ENCODE assay signal across 17 mouse cellular contexts in genomic region chr10:121469625-121470024, GRCm38 (mm10). TPM values are rescaled to one million over a fixed set of nuclear protein-coding genes. Genes with fewer than 3 reads are reported as not detected.
A peak's percentile ranks its signal among the peaks of the same experiment; 100 is the strongest.
DNase-seq lines count a peak whose midpoint lies in the region; ATAC-seq lines count a peak whose summit lies in the region.
"Had no signal": no experiment of that assay in that cellular context is flagged by ENCODE, and none has a peak within 500 bp of the region (broad histone marks: within the 10 kb centered on the region; RNA-seq: fewer than 3 reads in every experiment).

No protein-coding gene starts in this region.

- H3K4me2 ChIP-seq in intestine, embryonic 14.5 days (ENCODE audit: low read length): peak overlapping the region; percentile 8; the same call in 1 of the 2 replicates
- no peak overlapping the region for H3K4me2 ChIP-seq in intestine, embryonic 15.5 days (replicated peaks)
- peak overlapping the region; percentile 35 for H3K4me2 ChIP-seq in liver, embryonic 11.5 days
- H3K4me2 ChIP-seq in hindbrain, embryonic 13.5 days: no peak overlapping the region
- H3K4me2 ChIP-seq: forebrain, embryonic 12.5 days; hindbrain, embryonic 14.5 days; midbrain, embryonic 11.5 days; neural tube, embryonic 15.5 days had no signal

- WGBS in intestine, embryonic 14.5 days: 55% methylated on average over 3 of the region's 3 CpGs
- 47% methylated on average over 3 of the region's 3 CpGs for WGBS in intestine, embryonic 15.5 days
- WGBS in embryonic facial prominence, embryonic 10.5 days: 65% methylated on average over 3 of the region's 3 CpGs
- WGBS in liver, embryonic 11.5 days: 31% methylated on average over 3 of the region's 3 CpGs
- WGBS in hindbrain, embryonic 13.5 days: 77% methylated on average over 3 of the region's 3 CpGs

- no peaks in the 10 kb centered on the region for H3K36me3 ChIP-seq in intestine, embryonic 14.5 days (ENCODE audit: control insufficient read depth, insufficient read depth, low read length)
- no peaks in the 10 kb centered on the region for H3K36me3 ChIP-seq in intestine, embryonic 15.5 days
- H3K36me3 ChIP-seq in embryonic facial prominence, embryonic 10.5 days (replicated peaks): no peaks in the 10 kb centered on the region
- no peaks in the 10 kb centered on the region for H3K36me3 ChIP-seq in liver, embryonic 11.5 days (ENCODE audit: control insufficient read depth, insufficient read depth, low read length)
- no peaks in the 10 kb centered on the region for H3K36me3 ChIP-seq in hindbrain, embryonic 13.5 days
- H3K36me3 ChIP-seq: forebrain, embryonic 12.5 days; G1E; neural tube, embryonic 15.5 days had no signal

- no peak overlapping the region for H3K9ac ChIP-seq in intestine, embryonic 14.5 days (ENCODE audit: low read length)
- H3K9ac ChIP-seq in intestine, embryonic 15.5 days: no peak overlapping the region
- no peak overlapping the region for H3K9ac ChIP-seq in liver, embryonic 11.5 days (ENCODE audit: low read depth, low read length)
- no peak overlapping the region for H3K9ac ChIP-seq in hindbrain, embryonic 13.5 days
- H3K9ac ChIP-seq: forebrain, embryonic 12.5 days; hindbrain, embryonic 14.5 days; neural tube, embryonic 15.5 days had no signal

- H3K27ac ChIP-seq in intestine, embryonic 14.5 days (ENCODE audit: low read depth): no peak overlapping the region
- no peak overlapping the region for H3K27ac ChIP-seq in intestine, embryonic 15.5 days
- 0 out of 2 replicates have a peak overlapping the region, but pooled peaks have one; percentile 15 for H3K27ac ChIP-seq in embryonic facial prominence, embryonic 10.5 days (replicated peaks)
- H3K27ac ChIP-seq in liver, embryonic 11.5 days (ENCODE audit: low read depth, low read length): peak overlapping the region; percentile 46; the same call in 1 of the 2 replicates
- H3K27ac ChIP-seq in hindbrain, embryonic 13.5 days: no peak overlapping the region
- H3K27ac ChIP-seq: forebrain, embryonic 12.5 days; hindbrain, embryonic 14.5 days; layer of hippocampus, adult 2 months; neural tube, embryonic 15.5 days had no signal

- H3K4me1 ChIP-seq in intestine, embryonic 14.5 days (replicated peaks; ENCODE audit: control insufficient read depth, insufficient read depth, low read length): peaks cover 64% of the 10 kb centered on the region
- H3K4me1 ChIP-seq in intestine, embryonic 15.5 days (replicated peaks): peaks cover 54% of the 10 kb centered on the region
- peaks cover 82% of the 10 kb centered on the region for H3K4me1 ChIP-seq in embryonic facial prominence, embryonic 10.5 days
- H3K4me1 ChIP-seq in liver, embryonic 11.5 days (replicated peaks; ENCODE audit: control insufficient read depth, insufficient read depth, low read length): peaks cover 67% of the 10 kb centered on the region
- peaks cover 14% of the 10 kb centered on the region for H3K4me1 ChIP-seq in hindbrain, embryonic 13.5 days (replicated peaks)

- H3K27me3 ChIP-seq in intestine, embryonic 14.5 days (replicated peaks; ENCODE audit: control insufficient read depth, insufficient read depth, low read length): no peaks in the 10 kb centered on the region
- no peaks in the 10 kb centered on the region for H3K27me3 ChIP-seq in intestine, embryonic 15.5 days (replicated peaks)
- H3K27me3 ChIP-seq in embryonic facial prominence, embryonic 10.5 days (replicated peaks; ENCODE audit: low read depth, poor library complexity, severe bottlenecking): 0 out of 2 replicates have a peak, but pooled peaks cover 10% of the 10 kb centered on the region
- H3K27me3 ChIP-seq in liver, embryonic 11.5 days (replicated peaks; ENCODE audit: control insufficient read depth, insufficient read depth, low read length): no peaks in the 10 kb centered on the region
- peaks cover 11% of the 10 kb centered on the region for H3K27me3 ChIP-seq in hindbrain, embryonic 13.5 days
- H3K27me3 ChIP-seq: neural tube, embryonic 15.5 days had no signal

- no peak for DNase-seq in intestine, embryonic 14.5 days (ENCODE audit: low spot score)
- DNase-seq in embryonic facial prominence, embryonic 10.5 days (ENCODE audit: low spot score): no peak
- DNase-seq in liver, embryonic 11.5 days (ENCODE audit: low spot score): no peak
- no peak for DNase-seq in frontal cortex, adult 2 months (ENCODE audit: extremely low spot score in 1 of 2, low spot score in 1 of 2)
- DNase-seq: cerebellum, adult 11 months; kidney, adult 11 months; thymus, postnatal 36 days had no signal

- H3K9me3 ChIP-seq in intestine, embryonic 14.5 days (ENCODE audit: control insufficient read depth, low read length): no peaks in the 10 kb centered on the region
- no peaks in the 10 kb centered on the region for H3K9me3 ChIP-seq in intestine, embryonic 15.5 days
- no peaks in the 10 kb centered on the region for H3K9me3 ChIP-seq in embryonic facial prominence, embryonic 10.5 days
- no peaks in the 10 kb centered on the region for H3K9me3 ChIP-seq in liver, embryonic 11.5 days (ENCODE audit: control insufficient read depth, low read length)
- no peaks in the 10 kb centered on the region for H3K9me3 ChIP-seq in hindbrain, embryonic 13.5 days
- H3K9me3 ChIP-seq: forebrain, embryonic 12.5 days; G1E; neural tube, embryonic 15.5 days had no signal

- no peak overlapping the region for H3K4me3 ChIP-seq in intestine, embryonic 14.5 days (ENCODE audit: low read depth, low read length)
- no peak overlapping the region for H3K4me3 ChIP-seq in intestine, embryonic 15.5 days (replicated peaks)
- no peak overlapping the region for H3K4me3 ChIP-seq in embryonic facial prominence, embryonic 10.5 days
- no peak overlapping the region for H3K4me3 ChIP-seq in liver, embryonic 11.5 days (ENCODE audit: low read depth, low read length)
- H3K4me3 ChIP-seq in hindbrain, embryonic 13.5 days: no peak overlapping the region
- H3K4me3 ChIP-seq: forebrain, embryonic 12.5 days; layer of hippocampus, adult 2 months; neural tube, embryonic 15.5 days had no signal

- ATAC-seq in intestine, embryonic 14.5 days (replicated peaks; ENCODE audit: low FRiP score, low TSS enrichment, low read depth): no peak
- no peak for ATAC-seq in intestine, embryonic 15.5 days
- ATAC-seq in liver, embryonic 11.5 days (replicated peaks; ENCODE audit: low FRiP score): peak; percentile 51
- ATAC-seq in megakaryocyte-erythroid progenitor cell, adult 5-6 weeks (replicated peaks; ENCODE audit: low FRiP score, low TSS enrichment, poor library complexity, severe bottlenecking): peak; percentile 25; the same call in 1 of the 2 replicates
- ATAC-seq in hindbrain, embryonic 13.5 days (ENCODE audit: low FRiP score): no peak
- ATAC-seq: lung, postnatal 0 days had no signal

RNA-seq across cellular contexts. Expression of gene Rassf3, which starts 6.5 kb away (rescaled TPM):
- 20.9 and 24.6 TPM in 2 replicates for polyA plus RNA-seq in intestine, embryonic 14.5 days (2014; fragmentation: Nextera tagmentation; extraction: Ambion mirVana)
- polyA plus RNA-seq in intestine, embryonic 15.5 days (2015; fragmentation: Nextera tagmentation; extraction: Ambion mirVana): 23.5 and 26.0 TPM in 2 replicates
- 15.8 and 19.4 TPM in 2 replicates for polyA plus RNA-seq in embryonic facial prominence, embryonic 10.5 days (2016; fragmentation: Nextera tagmentation; extraction: Ambion mirVana)
- 14.0 and 15.4 TPM in 2 replicates for polyA plus RNA-seq in liver, embryonic 11.5 days (2014; fragmentation: Nextera tagmentation; extraction: Ambion mirVana)
- total RNA-seq in megakaryocyte-erythroid progenitor cell, adult 5-6 weeks (2014; fragmentation: Nextera tagmentation): 6.5 and 9.7 TPM in 2 replicates
- total RNA-seq in megakaryocyte-erythroid progenitor cell, adult 5-6 weeks (2017): 12.1 and 13.4 TPM in 2 replicates
- polyA plus RNA-seq in frontal cortex, adult 2 months (2012; rRNA removed): 18.0 and 21.5 TPM in 2 replicates
- 5.2 and 5.3 TPM in 2 replicates for polyA plus RNA-seq in hindbrain, embryonic 13.5 days (2015; fragmentation: Nextera tagmentation; extraction: Ambion mirVana)

Comparison
In these comparisons a context has a peak if more than half of its experiments do, and no peak if none do; other contexts are left out.
1. H3K4me2 ChIP-seq: peak in intestine, embryonic 14.5 days (single experiment) and liver, embryonic 11.5 days (single experiment); none in intestine, embryonic 15.5 days (single experiment) and hindbrain, embryonic 13.5 days (single experiment).
2. ATAC-seq: peak in liver, embryonic 11.5 days (single experiment) and megakaryocyte-erythroid progenitor cell, adult 5-6 weeks (single experiment); none in intestine, embryonic 14.5 days (single experiment), intestine, embryonic 15.5 days (single experiment) and hindbrain, embryonic 13.5 days (single experiment).
3. H3K27ac ChIP-seq: peak in embryonic facial prominence, embryonic 10.5 days (single experiment) and liver, embryonic 11.5 days (single experiment); none in intestine, embryonic 14.5 days (single experiment), intestine, embryonic 15.5 days (single experiment) and hindbrain, embryonic 13.5 days (single experiment).